Mouse (Mus musculus): ENCODE measurements around the gene Mtg2. TPM values are rescaled to one million over a fixed set of nuclear protein-coding genes. Genes with fewer than 3 reads are reported as not detected.

The Mtg2 gene
- polyA plus RNA-seq, 1 experiment from 2014 or later: 24.9 TPM

DNA sequence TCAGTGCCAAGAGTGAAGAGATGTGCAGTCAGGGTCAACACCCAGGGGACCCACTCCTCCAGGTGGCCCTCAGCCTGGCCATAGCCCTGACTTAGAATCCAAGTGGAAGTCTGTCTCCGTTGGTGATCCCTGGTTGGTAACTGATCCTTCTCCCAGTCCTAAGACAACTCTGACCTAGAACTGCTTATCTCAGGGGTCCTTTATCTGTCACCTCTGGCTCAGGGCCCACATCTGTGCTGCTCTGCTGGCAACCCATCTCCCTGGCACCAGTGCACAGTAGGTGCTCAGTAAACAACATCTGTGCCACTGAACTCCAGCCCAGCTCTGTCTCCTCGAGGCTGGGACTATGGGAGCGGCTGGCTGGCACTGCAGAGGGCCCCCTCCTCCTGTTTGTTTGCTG is 27.2 kb downstream of the Mtg2 start:
- 32% methylated on average over 3 of the region's 3 CpGs for WGBS
- no peak for ATAC-seq
- Histone ChIP-seq H3K36me3 (no peaks in the 10 kb centered on the region), H3K4me1 (replicated peaks) (0 out of 2 replicates have a peak, but pooled peaks cover 6% of the 10 kb centered on the region), H3K4me3 (replicated peaks) (no peak overlapping the region), H3K4me2 (replicated peaks) (no peak overlapping the region), H3K9me3 (no peaks in the 10 kb centered on the region), H3K9ac (no peak overlapping the region), H3K27me3 (replicated peaks) (peaks cover 51% of the 10 kb centered on the region), H3K27ac (no peak overlapping the region)

DNA sequence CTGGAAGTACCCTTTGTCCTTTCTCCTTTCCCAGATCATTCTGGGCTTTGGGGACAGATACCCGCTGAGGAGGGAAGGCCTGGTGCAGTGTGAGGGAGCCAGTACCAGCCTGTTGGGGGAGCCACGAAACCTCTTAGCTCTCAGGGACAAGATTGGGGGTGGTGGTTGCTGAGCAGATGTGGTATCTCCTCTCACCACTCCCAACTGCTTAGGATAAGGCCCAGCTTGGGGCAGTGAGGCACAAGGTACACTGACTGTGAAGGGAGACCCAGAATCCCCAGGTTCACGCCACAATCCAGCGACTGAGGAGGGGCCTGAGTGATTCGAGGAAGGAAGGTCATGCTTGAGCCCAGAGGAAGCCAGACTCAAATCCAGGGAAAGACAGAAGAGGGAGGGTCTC is 27.8 kb downstream of the Mtg2 start:
- no peak for ATAC-seq
- H3K4me3 ChIP-seq (replicated peaks): no peak overlapping the region
- no peak overlapping the region for H3K9ac ChIP-seq
- H3K9me3 ChIP-seq: no peaks in the 10 kb centered on the region
- H3K36me3 ChIP-seq: no peaks in the 10 kb centered on the region
- H3K27me3 ChIP-seq (replicated peaks): peaks cover 57% of the 10 kb centered on the region
- no peak overlapping the region for H3K4me2 ChIP-seq (replicated peaks)
- 52% methylated on average over 5 of the region's 5 CpGs for WGBS
- H3K4me1 ChIP-seq (replicated peaks): peaks cover 10% of the 10 kb centered on the region
- no peak overlapping the region for H3K27ac ChIP-seq

DNA sequence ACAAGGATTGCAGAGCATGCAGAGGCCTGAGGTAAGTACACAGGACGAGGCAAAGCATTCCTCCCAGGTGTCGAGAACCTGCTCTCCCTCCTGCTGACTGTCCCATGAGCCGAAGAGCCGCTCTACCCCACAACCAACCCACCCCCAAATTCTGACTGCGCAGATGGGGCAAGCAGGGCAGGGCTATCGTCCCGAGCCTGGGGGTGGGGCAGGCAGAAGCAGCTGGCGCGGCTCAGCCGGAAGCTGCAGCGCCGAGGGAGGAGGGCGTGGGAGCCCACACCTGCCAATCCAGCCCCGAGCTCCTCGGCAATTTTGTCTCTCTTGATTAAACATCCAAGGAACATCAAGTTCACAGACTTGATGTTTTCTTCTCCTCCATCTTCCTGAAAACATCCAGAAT is 29.1 kb downstream of the Mtg2 start:
- Histone ChIP-seq H3K4me3 (replicated peaks) (no peak overlapping the region), H3K9me3 (no peaks in the 10 kb centered on the region), H3K4me1 (replicated peaks) (peaks cover 21% of the 10 kb centered on the region), H3K27me3 (replicated peaks) (peaks cover 71% of the 10 kb centered on the region), H3K9ac (no peak overlapping the region), H3K27ac (no peak overlapping the region), H3K4me2 (replicated peaks) (peak overlapping the region; percentile 30), H3K36me3 (no peaks in the 10 kb centered on the region)
- 4% methylated on average over 15 of the region's 15 CpGs for WGBS
- ATAC-seq: no peak

DNA sequence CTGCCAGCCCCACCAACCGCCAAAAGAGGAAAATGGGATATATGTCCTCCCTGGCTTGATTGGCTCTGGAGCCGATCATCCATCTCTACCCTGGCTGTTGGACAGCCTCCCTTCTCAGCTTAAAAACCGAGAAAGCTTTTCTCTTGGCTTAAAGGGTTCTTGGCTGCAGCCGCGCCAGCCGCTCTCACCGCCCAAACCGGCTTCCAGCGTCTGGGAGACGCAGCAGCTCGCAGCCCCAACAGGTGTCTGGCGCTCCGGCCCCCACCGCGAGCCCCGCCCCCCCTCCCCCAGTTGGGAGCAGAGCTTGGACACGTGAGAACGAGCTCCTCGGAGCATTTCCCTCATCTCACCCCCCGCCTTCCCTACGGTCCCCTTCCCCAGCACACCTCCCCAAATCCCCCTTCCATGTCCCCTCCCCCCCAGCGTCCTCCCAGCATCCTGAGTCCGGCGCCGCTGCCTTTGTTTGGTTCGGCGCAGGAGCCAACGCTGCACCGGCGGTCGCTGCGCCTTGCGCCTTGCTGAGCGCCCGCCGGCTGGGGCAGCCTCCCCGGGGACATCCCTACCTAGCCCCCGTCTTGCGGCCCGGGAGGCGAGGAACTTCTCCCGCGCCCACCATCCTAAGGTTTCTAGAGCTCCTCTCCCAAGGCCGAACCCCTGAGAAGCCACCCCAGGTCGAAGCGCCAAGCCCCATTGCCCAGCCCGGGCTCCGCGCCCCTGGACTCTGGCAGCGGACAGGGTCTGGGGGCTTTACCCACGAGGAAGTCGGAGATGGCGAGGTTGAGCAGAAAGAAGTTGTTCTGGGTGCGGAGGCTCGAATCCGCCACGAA is 33.0 kb downstream of the Mtg2 start:
- Histone ChIP-seq H3K27ac (no peak overlapping the region), H3K9me3 (no peaks in the 10 kb centered on the region), H3K4me2 (replicated peaks) (peak overlapping the region; percentile 94), H3K9ac (no peak overlapping the region), H3K4me1 (replicated peaks) (peaks cover 27% of the 10 kb centered on the region), H3K4me3 (replicated peaks) (peak overlapping the region; percentile 52), H3K36me3 (no peaks in the 10 kb centered on the region), H3K27me3 (replicated peaks) (peaks cover 72% of the 10 kb centered on the region)
- 2% methylated on average over 57 of the region's 57 CpGs for WGBS
- ATAC-seq: no peak

DNA sequence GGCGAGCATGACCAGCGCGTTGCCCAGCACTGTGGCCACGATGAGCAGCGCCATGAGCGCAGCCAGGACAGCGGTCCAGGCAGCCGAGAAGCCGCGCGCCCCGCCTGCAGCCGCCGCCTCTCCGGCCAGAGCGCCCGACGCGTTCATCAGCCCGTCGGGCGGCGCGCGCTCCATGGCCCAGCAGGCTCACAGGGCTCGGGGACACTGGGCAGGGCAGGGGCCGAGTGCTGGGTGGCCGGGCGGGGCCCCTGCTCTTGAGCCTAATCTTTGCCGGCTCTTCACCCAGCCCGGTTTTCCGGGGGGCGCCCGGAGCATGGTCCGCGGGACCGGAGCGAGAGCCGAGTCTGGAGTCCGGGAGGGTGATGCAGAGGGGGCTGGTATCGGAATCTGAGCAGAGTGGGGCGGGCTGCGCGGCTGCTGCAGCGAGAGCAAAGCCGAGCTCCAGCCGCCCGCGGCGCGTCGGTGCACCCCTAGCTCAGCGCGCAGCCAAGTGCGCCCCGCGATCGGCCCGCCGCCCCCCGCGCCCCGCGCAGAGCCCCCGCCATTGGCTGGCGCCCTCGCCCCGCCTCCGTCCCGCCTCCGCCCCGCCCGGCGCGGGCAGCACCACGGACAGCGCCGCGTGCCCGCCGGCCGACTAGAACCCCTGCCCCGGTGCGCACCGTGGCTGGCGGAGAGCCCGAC is 33.7 kb downstream of the Mtg2 start, which contains the start of gene Hrh3:
Hrh3 (minus strand) TSS at position 511 of the 681 bp plus-strand sequence.
- H3K9ac ChIP-seq: no peak within 1 kb of the TSS
- WGBS: 0% methylated on average over 58 of the region's 87 CpGs
- H3K36me3 ChIP-seq: no peaks in the 10 kb centered on the region
- H3K27ac ChIP-seq: no peak within 1 kb of the TSS
- peak; percentile 93 for ATAC-seq
- peaks cover 68% of the 10 kb centered on the region for H3K27me3 ChIP-seq (replicated peaks)
- peaks cover 27% of the 10 kb centered on the region for H3K4me1 ChIP-seq (replicated peaks)
- no peaks in the 10 kb centered on the region for H3K9me3 ChIP-seq
- peak within 1 kb of the TSS; percentile 52 for H3K4me3 ChIP-seq (replicated peaks)
- H3K4me2 ChIP-seq (replicated peaks): peak within 1 kb of the TSS; percentile 94

DNA sequence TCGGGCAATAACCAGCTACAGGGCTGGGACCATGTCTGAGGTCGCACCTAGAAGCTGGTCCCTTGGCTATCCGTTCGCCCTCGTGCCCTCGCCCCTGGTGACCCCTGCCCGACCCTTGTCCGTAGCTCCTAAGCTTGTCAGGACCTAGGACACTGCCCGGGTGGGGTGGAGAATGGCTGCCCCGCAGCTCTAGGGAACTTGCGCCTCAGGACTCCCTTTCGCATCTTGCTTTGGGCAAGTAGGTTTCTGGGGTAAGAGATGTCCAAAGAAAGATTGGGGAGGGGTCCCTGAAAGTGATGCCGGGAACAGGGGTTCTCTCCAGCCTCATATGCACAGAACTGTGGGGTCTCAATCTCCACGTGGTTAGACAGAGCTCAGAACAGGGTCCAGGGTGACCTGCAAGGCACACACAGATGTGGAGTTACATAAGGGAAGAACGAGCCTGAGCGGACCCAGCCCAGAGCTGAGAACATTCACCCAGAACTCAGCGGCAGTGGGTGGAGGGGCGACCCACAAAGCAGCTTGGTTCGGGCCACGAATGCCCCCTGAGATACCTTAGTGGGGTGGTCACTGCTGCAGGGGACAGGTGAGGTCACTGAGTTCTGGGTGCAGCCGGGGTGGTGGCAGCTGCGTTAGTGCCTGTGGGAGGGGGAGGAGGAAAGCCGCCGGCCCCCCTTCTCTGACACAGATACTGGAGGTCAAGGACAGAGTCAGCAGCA is 34.4 kb downstream of the Mtg2 start:
- no peak overlapping the region for H3K9ac ChIP-seq
- H3K4me3 ChIP-seq (replicated peaks): peak overlapping the region; percentile 52
- no peaks in the 10 kb centered on the region for H3K36me3 ChIP-seq
- H3K4me1 ChIP-seq (replicated peaks): peaks cover 22% of the 10 kb centered on the region
- no peak; the same call in 1 of the 2 replicates for ATAC-seq
- 14% methylated on average over 24 of the region's 24 CpGs for WGBS
- H3K27ac ChIP-seq: no peak overlapping the region
- H3K9me3 ChIP-seq: no peaks in the 10 kb centered on the region
- H3K4me2 ChIP-seq (replicated peaks): peak overlapping the region; percentile 94
- peaks cover 61% of the 10 kb centered on the region for H3K27me3 ChIP-seq (replicated peaks)

DNA sequence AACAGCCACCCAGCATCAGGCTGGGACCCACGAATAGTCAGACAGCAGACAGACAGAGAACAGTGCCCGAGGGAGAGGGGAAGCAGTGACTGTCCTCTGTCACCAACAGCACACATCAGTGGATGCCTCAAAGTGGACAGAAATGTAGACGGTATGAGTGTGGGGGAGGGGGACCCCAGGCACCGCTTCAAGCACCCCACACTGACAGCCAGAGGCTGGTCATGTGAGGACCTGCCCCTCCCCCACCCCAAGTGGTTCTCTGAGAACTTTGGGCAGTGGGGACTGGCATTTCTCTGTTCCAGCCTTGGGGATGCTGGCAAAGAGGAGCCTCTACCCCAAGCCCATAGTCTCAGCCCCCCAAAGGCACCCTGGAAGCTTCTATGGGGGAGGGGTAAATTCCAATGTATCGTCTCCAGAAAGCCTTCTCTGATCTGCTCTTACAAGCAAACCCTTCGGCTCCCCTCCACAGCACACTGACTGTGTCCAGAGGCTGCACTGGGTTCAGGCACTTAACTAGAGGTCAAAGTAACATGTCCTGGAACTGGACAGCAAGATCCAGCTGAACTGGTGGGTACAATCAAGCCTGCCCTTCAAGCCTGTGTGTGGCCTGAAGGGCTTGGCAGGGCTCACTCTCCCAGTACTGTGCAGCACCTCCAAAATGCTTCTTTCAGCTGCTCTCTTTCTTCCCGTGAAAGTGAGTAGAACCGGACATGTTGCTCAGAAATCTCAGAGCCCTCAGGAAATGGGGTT is 35.2 kb downstream of the Mtg2 start:
- H3K36me3 ChIP-seq: no peaks in the 10 kb centered on the region
- no peak overlapping the region for H3K9ac ChIP-seq
- no peak overlapping the region for H3K4me3 ChIP-seq (replicated peaks)
- ATAC-seq: no peak
- H3K4me1 ChIP-seq (replicated peaks): peaks cover 21% of the 10 kb centered on the region
- whole genome bisulfite sequencing: 34% methylated on average over 8 of the region's 8 CpGs
- H3K27me3 ChIP-seq (replicated peaks): peaks cover 53% of the 10 kb centered on the region
- H3K27ac ChIP-seq: no peak overlapping the region
- no peak overlapping the region for H3K4me2 ChIP-seq (replicated peaks)
- no peaks in the 10 kb centered on the region for H3K9me3 ChIP-seq

DNA sequence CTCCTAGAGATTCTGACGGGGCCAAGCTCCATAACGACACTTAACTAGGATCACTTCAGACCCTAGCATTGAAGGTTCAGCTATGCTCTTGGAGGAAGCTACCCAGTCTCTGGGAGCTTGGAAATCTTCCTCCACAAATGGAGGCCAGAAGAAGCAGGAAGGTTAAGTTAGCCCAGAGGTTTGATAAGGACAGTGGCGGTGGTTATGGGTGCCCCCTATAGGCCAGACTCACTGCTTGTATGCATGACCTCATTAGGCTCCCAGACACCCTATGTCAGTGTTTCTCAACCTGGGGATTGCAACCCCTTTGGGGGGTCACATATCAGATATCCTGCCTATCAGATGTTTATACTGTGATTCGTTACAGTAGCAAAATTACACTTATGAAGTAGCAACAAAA is 36.7 kb downstream of the Mtg2 start:
- H3K27ac ChIP-seq: no peak overlapping the region
- WGBS: 63% methylated on average over 4 of the region's 4 CpGs
- H3K4me1 ChIP-seq (replicated peaks): peaks cover 21% of the 10 kb centered on the region
- no peaks in the 10 kb centered on the region for H3K9me3 ChIP-seq
- ATAC-seq: no peak
- H3K27me3 ChIP-seq (replicated peaks): peaks cover 39% of the 10 kb centered on the region
- no peak overlapping the region for H3K4me2 ChIP-seq (replicated peaks)
- no peaks in the 10 kb centered on the region for H3K36me3 ChIP-seq
- no peak overlapping the region for H3K4me3 ChIP-seq (replicated peaks)
- H3K9ac ChIP-seq: no peak overlapping the region

DNA sequence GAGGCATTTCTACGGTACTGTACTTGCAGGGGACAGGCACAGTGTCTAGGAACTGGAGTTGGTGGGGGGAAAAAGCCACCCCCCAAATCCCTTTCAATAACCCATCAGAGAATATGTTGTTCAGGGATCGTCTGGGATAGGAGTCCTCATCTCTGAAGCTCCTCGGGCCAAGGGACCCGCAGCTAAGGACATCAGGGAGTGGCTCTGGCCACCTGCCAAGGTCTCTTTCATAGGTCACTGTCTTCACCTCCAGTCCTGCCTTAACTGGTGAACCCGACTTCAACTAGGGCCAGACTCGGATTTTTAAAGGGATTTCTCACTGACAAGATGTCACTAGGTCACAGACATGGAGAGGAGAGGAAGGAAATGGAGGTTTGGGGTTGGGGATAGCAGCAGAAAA is 37.9 kb downstream of the Mtg2 start:
- 61% methylated on average over 6 of the region's 6 CpGs for WGBS
- Histone ChIP-seq H3K9me3 (no peaks in the 10 kb centered on the region), H3K4me2 (replicated peaks) (no peak overlapping the region), H3K36me3 (no peaks in the 10 kb centered on the region), H3K9ac (no peak overlapping the region), H3K27me3 (replicated peaks) (peaks cover 27% of the 10 kb centered on the region), H3K4me1 (replicated peaks) (peaks cover 16% of the 10 kb centered on the region), H3K27ac (no peak overlapping the region), H3K4me3 (replicated peaks) (no peak overlapping the region)
- ATAC-seq: no peak

DNA sequence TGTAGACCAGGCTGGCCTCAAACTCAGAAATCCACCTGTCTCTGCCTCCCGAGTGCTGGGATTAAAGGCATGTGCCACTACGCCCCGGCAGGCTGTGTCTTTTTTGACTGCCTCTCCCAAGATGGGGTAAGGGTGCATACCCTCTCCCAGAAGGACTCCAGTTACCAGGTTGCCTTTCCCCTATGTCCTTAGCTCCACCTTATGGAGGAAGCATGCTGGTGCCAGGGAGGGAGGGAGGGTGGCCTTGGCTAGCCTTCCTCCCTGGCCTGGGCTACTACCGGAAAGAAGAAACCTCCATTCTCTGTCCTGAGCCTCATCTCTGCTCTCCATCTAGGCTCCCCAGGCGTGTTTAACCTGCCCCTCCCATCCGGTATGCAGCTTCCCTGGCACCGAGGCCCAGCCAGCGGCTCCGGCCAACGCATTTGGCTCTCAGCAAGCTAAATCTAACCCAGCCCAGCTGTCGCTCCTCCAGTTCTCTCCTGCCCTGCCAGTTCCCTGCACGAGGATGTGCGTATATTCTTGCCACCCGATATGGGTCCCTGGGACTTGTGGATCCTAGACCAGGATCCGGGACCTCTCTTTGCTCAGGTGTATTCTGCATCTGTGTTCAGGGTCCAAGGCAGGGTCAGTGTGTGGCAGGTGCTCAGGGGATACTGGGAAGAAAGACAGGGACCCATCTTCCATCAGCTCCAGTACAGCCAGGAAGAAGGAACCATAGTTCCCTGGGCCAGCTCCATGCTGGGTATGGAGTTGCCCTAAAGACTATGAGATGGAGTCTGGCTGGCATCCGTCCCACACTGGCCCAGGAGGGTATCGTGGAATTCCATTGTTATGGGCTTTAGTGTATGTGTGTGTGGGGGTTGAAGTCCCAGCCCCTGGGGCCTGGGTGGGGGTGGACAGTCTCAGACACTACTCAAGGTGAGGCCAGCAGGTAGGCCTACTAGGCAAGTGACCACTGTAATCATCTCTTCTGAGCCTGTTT is 43.8 kb downstream of the Mtg2 start:
- no peak overlapping the region for H3K27ac ChIP-seq
- 59% methylated on average over 17 of the region's 17 CpGs for WGBS
- H3K27me3 ChIP-seq (replicated peaks): no peaks in the 10 kb centered on the region
- no peak overlapping the region for H3K4me2 ChIP-seq (replicated peaks)
- no peaks in the 10 kb centered on the region for H3K9me3 ChIP-seq
- H3K4me3 ChIP-seq (replicated peaks): no peak overlapping the region
- ATAC-seq: no peak
- no peaks in the 10 kb centered on the region for H3K36me3 ChIP-seq
- no peak overlapping the region for H3K9ac ChIP-seq
- H3K4me1 ChIP-seq (replicated peaks): peaks cover 16% of the 10 kb centered on the region

DNA sequence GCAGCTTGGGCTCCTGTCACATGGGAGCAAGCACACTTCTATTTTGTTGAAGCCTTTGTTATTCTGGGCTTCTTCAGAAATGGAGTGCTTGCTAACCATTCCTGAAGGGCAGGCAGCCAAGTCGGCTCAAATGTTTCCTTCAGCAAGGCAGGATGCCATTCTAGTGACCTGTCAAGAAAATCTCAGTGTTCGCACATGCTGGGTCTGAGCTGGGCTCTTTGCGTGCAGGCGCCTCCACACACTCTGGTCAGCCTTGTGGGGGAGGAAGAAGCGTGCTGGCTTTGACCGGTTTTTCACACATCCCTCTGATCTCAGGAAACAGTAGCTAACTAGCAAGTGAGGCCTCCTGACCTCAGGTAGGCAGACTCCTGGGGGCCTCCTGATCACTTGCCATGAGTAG is 44.9 kb downstream of the Mtg2 start:
- no peak overlapping the region for H3K4me2 ChIP-seq (replicated peaks)
- 42% methylated on average over 6 of the region's 6 CpGs for WGBS
- H3K27ac ChIP-seq: no peak overlapping the region
- no peak for ATAC-seq
- H3K27me3 ChIP-seq (replicated peaks): no peaks in the 10 kb centered on the region
- H3K4me1 ChIP-seq (replicated peaks): peaks cover 21% of the 10 kb centered on the region
- H3K9ac ChIP-seq: no peak overlapping the region
- H3K36me3 ChIP-seq: no peaks in the 10 kb centered on the region
- H3K4me3 ChIP-seq (replicated peaks): no peak overlapping the region
- H3K9me3 ChIP-seq: no peaks in the 10 kb centered on the region
